Mouse (Mus musculus) kidney, adult 11 months (tissue): Measurements from ENCODE around the gene Cdhr1.
"Not testable (repeated sequence)": the region's sequence is repeated elsewhere in the genome, so short reads cannot be mapped to it uniquely, and the experiment has no call there.

Experiments used
- DNase-seq: peaks from one replicate; pipeline ENCODE4 v3.0.0; 2022

Gene Cdhr1

DNA sequence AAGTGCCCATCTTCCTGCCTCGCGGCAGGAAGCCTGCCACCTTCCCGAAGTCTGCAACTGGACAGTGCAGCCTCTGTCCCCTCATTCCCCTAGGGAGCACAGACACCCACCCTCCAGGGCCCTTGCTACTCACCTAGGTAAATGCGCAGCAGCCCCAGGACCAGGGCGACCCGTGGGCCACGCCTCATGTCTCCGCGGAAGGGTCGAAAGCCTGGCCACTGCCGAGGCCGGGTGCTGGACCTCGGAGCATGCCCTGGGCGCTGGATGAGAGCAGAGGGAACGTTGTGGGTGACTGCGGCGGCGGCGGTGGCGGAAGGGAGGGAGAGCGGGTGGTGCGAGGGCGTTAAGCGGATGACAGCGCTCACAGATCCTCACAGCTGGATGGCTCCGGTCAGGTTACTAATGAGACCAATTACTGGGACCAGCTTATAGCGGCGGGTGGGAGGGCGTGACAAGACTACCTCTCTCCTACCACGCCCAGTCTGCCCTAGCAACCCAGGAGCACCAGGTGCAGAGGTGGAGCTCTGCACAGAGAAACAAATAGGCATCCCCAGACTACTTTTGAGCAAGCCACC is at the start of gene Cdhr1:
Gene Cdhr1, minus strand, starts transcription at position 392 of the 575 bp plus-strand sequence.
- DNase-seq: no peak

DNA sequence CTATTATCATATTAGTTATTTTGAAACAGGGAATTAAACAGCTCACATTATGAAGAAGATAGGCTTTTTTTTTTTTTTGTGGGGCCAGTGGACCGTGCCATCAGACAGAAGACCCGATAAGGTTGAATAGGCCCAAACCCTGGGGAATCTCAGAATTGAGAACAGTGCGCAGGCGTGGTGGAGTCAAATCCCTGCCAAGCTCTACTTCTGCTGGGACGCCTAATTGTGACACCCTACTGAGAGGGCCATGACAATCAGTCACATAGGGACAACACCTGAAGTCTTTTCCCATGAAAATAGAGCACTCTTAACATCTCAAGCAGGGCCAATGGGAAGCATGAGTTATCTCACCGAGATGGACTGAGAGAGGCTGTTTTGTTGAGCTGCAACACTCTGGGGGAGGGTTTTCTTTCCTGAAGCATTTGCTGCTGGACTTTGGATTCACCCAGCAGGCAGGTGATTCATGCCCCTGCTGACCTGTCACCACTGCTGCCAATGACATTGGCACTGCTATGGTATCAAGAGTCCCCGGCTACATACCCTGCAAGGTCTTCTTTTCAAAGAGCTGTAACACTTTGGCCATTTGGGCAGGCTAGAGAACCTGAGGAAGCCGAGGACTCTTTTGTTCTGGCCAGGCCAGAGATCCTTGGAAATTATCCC is 41.0 kb upstream of the Cdhr1 start:
- DNase-seq: peak; percentile 42

DNA sequence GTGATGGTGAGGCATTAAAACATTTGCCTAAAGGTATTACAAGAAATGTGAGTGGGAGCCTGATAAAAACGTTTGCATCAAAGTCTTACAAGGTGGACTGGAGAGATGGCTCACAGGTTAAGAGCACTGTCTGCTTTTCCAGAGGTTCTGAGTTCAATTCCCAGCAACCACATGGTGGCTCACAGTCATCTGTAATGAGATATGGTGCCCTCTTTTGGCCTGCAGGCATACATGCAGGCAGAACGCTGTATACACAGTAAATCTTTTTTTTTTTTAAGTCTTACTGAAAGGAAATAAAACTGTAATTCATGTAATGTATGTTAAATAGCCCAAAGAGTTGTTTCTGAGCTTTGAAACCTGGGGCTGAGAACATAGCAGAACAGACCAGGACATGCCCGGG is 39.4 kb upstream of the Cdhr1 start:
- not testable (repeated sequence) for DNase-seq

DNA sequence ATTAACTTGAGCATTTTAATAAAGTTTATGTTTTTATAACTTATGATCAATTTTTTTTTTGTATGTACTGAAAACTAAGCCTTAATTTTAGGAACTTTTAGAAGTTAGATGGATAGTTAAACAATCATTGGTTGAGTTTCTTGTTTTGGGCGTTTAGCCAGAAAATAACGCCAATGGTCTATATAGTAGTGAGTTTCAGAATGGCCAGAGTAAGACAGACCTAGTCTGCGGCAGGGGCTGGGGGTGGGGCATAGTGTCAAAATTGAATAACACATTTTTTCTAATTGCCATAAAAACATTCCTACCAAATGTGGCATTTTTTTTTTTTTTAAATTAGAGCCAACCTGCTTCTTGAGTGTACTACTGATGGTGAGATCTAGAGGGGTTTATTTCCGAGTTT is 38.0 kb upstream of the Cdhr1 start:
- no peak for DNase-seq

GRCm38 (mm10) chr14:37135671-37136070 is 37.5 kb upstream of the Cdhr1 start:
- no peak for DNase-seq

- peak; percentile 99 for DNase-seq
Observed at GRCm38 (mm10) chr14:37135127-37135593, 37.0 kb upstream of the Cdhr1 start, which contains the start of gene Ghitm. TSS of gene Ghitm (minus strand) at chr14:37135272.

DNA sequence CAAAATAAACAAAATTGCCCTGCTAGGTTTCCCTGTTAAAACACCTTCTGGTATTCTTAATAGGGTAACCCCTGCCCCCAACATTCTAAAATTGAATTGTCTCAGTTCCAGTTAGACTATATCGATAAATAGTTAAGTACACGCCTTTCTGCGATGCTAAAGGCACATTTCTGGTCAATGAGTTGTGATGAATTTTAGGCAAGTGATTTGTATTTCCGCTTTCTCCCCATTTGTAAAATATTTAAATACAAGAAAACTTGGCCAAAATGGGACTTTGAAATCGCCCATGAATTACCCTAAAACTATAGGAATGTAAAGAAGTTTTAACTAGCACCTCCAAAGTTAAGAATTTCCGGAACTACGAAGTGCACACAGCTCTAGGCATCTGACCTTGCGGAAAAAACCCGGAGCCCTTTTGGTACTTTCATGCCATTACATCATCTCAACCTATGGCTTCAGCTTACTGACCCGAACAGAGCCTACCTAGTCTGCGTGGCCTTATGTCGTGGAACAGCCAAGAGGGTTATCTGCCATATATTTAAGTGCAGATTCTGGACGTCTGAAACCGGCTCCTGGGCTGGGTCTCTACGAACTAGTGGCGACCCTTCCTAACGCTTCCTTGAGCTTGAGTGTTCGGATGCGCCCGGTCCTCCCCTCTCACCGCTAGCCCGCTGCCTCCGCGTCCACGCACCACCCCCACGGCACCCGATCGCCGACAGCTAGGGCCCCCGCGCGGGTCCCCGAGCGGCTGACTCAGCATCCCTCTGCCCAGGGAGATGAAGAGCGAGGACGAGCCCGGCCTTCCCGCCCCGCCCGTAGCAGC is 36.4 kb upstream of the Cdhr1 start:
- DNase-seq: peak; percentile 36

DNA sequence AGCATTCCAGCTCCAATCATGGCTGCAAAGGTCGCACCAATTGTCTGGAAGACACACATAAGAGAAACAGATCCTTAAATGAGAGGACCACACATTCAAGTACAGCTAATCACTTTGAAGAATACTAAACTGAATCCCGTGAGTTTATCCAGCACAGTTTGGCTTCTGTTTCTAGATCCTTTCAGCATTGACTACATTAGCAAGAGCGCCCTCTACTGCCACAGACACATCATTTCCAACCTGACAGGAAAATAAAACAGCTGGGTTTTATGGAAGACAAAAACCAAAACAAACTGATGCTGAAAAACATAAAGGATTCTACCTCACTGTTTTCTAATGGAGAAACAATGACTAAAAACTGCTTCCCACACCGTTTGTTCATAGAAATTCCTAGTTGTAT is 29.5 kb upstream of the Cdhr1 start:
- DNase-seq: no peak

DNA sequence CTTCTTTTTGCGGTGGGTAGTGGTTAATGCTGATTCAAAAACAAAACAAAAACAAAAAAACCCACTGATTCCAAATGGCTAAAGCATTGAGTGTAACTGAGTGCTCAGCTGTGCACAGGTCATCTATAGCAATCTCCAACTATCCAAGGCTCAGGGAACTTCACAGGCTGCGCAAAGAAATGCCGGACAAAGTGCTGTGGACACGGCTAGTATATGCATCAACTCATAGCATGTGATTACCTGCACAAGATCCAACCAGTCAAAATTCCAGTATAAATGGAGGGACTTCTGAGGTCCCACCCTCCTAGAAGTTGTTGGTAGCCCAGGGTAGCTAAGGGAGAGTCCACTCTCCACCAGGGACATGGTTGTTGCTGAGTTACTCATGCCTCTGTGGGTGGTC is 21.1 kb upstream of the Cdhr1 start:
- DNase-seq: no peak

GRCm38 (mm10) chr14:37113922-37114321 is 15.8 kb upstream of the Cdhr1 start, which contains the start of gene 2610528A11Rik:
TSS of gene 2610528A11Rik (minus strand) at chr14:37114022.
- no peak for DNase-seq

GRCm38 (mm10) chr14:37112931-37113330 is 14.8 kb upstream of the Cdhr1 start:
- no peak for DNase-seq

GRCm38 (mm10) chr14:37111371-37111770 is 13.2 kb upstream of the Cdhr1 start:
- DNase-seq: no peak

- DNase-seq: no peak
Observed at GRCm38 (mm10) chr14:37110456-37110855, 12.3 kb upstream of the Cdhr1 start.

GRCm38 (mm10) chr14:37109975-37110374 is 11.8 kb upstream of the Cdhr1 start:
- DNase-seq: no peak

DNA sequence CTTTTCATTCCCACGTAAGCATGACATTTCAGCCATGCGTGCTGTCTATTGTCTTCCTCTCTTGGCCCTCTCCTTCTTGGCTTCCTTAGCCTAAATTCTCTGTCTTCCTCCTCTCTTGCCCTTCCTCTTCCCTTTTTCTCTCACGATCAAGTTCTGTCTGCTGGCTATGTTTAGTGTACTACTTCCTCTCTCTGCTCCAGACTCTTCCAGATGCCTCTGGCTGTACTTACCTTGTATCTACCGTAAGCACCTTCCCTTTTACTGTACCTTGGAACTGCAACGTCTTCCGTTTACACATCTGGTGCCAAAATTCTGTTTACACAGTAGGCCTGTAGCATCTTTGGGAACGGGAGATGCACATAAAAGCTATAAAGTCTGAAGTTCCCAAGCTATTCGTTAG is 11.3 kb upstream of the Cdhr1 start:
- DNase-seq: no peak

DNA sequence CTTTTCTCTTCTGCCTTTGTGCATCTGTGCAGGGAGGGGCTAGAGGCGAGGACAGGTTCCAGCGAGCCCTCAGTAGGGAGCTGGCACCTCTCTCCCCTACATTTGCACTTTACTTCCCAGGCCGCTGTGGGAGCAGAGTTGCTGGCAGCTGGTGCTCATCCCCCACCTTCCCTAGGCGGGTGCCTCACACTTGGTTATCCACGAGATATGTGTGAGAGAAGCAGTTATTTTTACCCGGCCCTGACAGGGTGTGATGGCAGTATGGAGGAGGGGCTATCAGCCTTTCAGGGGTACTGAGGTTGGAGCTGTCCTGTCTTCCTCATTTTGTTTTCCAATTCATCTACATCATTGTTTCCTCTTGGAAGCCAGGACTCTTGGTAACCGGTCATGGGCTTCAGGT is 7.7 kb upstream of the Cdhr1 start:
- no peak for DNase-seq

GRCm38 (mm10) chr14:37104747-37105146 is 6.6 kb upstream of the Cdhr1 start:
- DNase-seq: no peak

GRCm38 (mm10) chr14:37102484-37102883 is 4.3 kb upstream of the Cdhr1 start:
- DNase-seq: no peak

GRCm38 (mm10) chr14:37101531-37101930 is 3.4 kb upstream of the Cdhr1 start:
- no peak for DNase-seq

DNA sequence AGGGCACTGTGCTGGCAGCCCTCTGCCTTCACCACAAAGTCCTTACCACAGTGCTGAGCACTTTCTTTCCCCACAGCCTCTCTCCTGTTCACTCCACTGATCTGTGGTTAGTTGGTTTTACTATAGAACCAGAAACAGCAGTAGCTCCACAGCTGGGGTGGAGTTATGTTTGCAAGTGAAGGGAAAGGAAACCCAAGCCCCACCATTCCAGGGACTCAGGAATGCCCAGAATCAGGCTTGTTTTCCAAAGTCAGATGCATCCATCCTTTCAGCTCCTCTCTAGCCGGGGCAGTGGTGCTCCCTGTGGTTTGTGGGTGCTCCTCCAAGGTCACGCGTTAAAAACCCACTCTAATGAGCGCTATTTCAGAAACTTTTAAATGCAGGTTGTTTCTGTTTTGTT is 2.6 kb downstream of the Cdhr1 start:
- no peak for DNase-seq

GRCm38 (mm10) chr14:37094436-37094835 is 3.7 kb downstream of the Cdhr1 start:
- DNase-seq: no peak

- DNase-seq: no peak
Observed at GRCm38 (mm10) chr14:37083755-37084154, 14.4 kb downstream of the Cdhr1 start.

DNA sequence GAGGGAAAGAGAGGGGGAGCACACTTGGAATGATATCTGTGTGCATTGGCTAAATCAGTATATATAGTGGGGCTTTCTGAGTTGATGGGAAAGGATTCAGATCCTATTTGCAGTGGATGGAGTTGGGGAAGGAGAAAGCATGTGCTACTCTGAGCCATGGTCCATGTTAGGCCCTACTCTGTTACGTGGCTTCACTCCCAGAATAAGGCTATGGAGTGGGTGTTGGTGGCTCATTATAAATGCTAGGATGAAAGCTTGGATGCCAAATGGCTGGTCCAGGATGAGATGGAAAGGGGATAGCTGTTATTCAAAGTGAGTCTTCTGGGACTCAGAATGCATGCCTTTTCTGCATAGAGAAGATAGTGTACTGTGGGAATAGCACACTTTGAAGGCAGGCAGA is 17.4 kb downstream of the Cdhr1 start:
- no peak for DNase-seq

GRCm38 (mm10) chr14:37068516-37068915 is 29.6 kb downstream of the Cdhr1 start:
- peak; percentile 13 for DNase-seq
